Mouse (Mus musculus) activated CD4-positive, CD25-positive, alpha-beta regulatory T cell, adult 9 weeks (primary cell): Measurements from ENCODE around the gene Nipsnap3a. TPM values are rescaled to one million over a fixed set of nuclear protein-coding genes. Genes with fewer than 3 reads are reported as not detected.

Source experiments
- polyA plus RNA-seq: library from polyadenylated mRNA; unstranded; fragments of 100-300 nt; shearing (Covaris generic); gene quantifications from one replicate; pipeline ENCODE4 v1.2.1, GENCODE M21; 2017

Nipsnap3a gene
- not detected for polyA plus RNA-seq

DNA sequence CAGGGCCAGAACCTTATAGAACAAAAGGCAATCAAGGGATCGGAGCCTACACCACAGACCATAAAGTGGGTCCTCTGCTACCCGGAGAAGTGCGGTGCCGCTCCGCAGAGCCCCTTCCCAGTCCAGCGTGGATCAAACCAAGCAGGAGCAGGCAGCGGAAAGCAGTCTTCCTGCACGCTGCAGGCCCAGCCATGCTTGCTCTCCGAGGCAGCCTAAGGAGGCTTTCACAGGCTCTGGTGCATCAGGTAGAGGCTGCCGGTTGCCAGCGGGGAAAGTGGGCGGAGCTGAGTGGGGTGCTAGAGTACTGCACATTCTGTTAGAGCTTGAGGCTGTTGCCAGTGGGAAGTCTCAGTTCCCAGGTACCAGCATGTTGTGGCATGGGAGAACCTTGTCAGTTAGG lies at the start of gene Nipsnap3a:
TSS of gene Nipsnap3a (plus strand) at position 25 of the 400 bp plus-strand sequence.

DNA sequence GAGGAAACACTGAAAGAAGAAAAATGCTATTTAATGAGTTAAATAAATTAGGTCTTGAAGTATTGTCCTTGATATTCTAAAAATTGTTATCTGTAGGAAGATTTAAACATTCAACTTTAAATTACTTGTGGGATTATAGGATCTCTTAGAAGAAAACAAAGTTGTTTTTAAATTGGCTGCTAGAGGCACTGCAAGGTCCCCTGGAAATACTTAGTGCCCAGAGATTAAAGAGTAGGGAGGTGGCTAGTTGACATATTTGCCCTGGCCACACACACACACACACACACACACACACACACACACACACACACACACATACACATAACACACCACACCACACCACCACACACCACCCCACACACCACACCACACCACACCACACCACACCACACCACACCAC lies 24.8 kb upstream of the Nipsnap3a start, which contains the start of gene Olfr270:
TSS of gene Olfr270 (plus strand) at position 301 of the 400 bp plus-strand sequence.

GRCm38 (mm10) chr4:53011732-53012361 lies 22.8 kb downstream of the Nipsnap3a start, which contains the start of gene Nipsnap3b:
Gene Nipsnap3b, plus strand, starts transcription at chr4:53011880.

Other genes starting within 250 kb of the Nipsnap3a start
- gene Olfr275, start 174.7 kb upstream of the Nipsnap3a start, polyA plus RNA-seq = not detected
- not detected for gene Olfr273, start 130.0 kb upstream of the Nipsnap3a start, polyA plus RNA-seq
- not detected for gene Olfr272, start 70.1 kb upstream of the Nipsnap3a start, polyA plus RNA-seq
- not detected for gene Olfr270, start 24.7 kb upstream of the Nipsnap3a start, polyA plus RNA-seq
- gene Nipsnap3b, start 22.6 kb downstream of the Nipsnap3a start, polyA plus RNA-seq = 82.2 TPM
- gene Abca1, start 170.6 kb downstream of the Nipsnap3a start, polyA plus RNA-seq = 11.5 TPM